Mouse (Mus musculus): ENCODE results near the gene Hebp1.

GRCm38 (mm10) chr6:135178599-135178998, 19.2 kb downstream of the Hebp1 start:
- no peak for TF ChIP-seq POLR2A (IDR thresholded peaks at IDR 0.05; ENCODE audit: insufficient read depth, low read depth, low read length)
- no peak for TF ChIP-seq EP300 (IDR thresholded peaks at IDR 0.05; ENCODE audit: insufficient read depth, low read depth, low read length)
- TF ChIP-seq CTCF (IDR thresholded peaks at IDR 0.05) = no peak

All from heart, adult 2 months (tissue).